Comparison of ENCODE assay signal across 9 mouse cellular contexts in genomic region chr10:58377592-58378197, GRCm38 (mm10). TPM values are rescaled to one million over a fixed set of nuclear protein-coding genes. Genes with fewer than 3 reads are reported as not detected.
DNase-seq lines count a peak whose midpoint lies in the region; ATAC-seq and TF ChIP-seq lines count a peak whose summit lies in the region.
"Had no signal": no experiment of that assay in that cellular context is flagged by ENCODE, and none has a peak within 500 bp of the region (broad histone marks: within the 10 kb centered on the region; RNA-seq: fewer than 3 reads in every experiment).

No protein-coding gene starts in this region.

- WGBS in kidney, embryonic 14.5 days = 37% methylated on average over 4 of the region's 4 CpGs

- dilution Hi-C loops in CH12.LX (cut with MboI; ENCODE audit: extremely low pct_ligation_motif_present, extremely low pct_unique_long_range_greater_than_20kb, low sequenced_read_pairs) = no loop called here

- H3K4me2 ChIP-seq in kidney, embryonic 14.5 days (replicated peaks; ENCODE audit: low read depth, low read length) = no peak overlapping the region
- H3K4me2 ChIP-seq in CH12.LX (ENCODE audit: insufficient read depth, low read depth, poor library complexity, severe bottlenecking) = no peak overlapping the region
- H3K4me2 ChIP-seq: embryonic facial prominence, embryonic 12.5 days had no signal

- H3K4me1 ChIP-seq in kidney, embryonic 14.5 days (ENCODE audit: control insufficient read depth, insufficient read depth, low read length) = peaks cover 7% of the 10 kb centered on the region; the same call in 1 of the 2 replicates
- H3K4me1 ChIP-seq in CH12.LX (ENCODE audit: control insufficient read depth in 1 of 2, insufficient read depth in 2 of 2) = peaks cover 0 to 42% of the 10 kb centered on the region in 2 experiments; a peak in 2 of 4 replicates

- H3K27ac ChIP-seq in kidney, embryonic 14.5 days (ENCODE audit: low read depth, low read length) = no peak overlapping the region
- no peak overlapping the region for H3K27ac ChIP-seq in CH12.LX (ENCODE audit: insufficient read depth, low read depth)
- H3K27ac ChIP-seq: embryonic facial prominence, embryonic 12.5 days had no signal

- no peak for TF ChIP-seq EP300 in CH12.LX (IDR thresholded peaks at IDR 0.05; ENCODE audit: low read length)

- no peak for TF ChIP-seq POLR2A in CH12.LX (IDR thresholded peaks at IDR 0.05; ENCODE audit: low read depth, low read length)

- TF ChIP-seq CTCF in CH12.LX (conservative IDR thresholded peaks at IDR 0.05 in 1 of 2, IDR thresholded peaks at IDR 0.05 in 1 of 2; ENCODE audit: low read depth in 2 of 2, low read length in 2 of 2) = peak; percentile 37 to 80; a peak in 3 of 4 replicates

- no peaks in the 10 kb centered on the region for H3K9me3 ChIP-seq in kidney, embryonic 14.5 days (ENCODE audit: control insufficient read depth, low read length)
- peaks cover 2% of the 10 kb centered on the region for H3K9me3 ChIP-seq in CH12.LX (replicated peaks; ENCODE audit: low read length)
- H3K9me3 ChIP-seq: embryonic facial prominence, embryonic 12.5 days had no signal

- in situ Hi-C loops in CH12.LX (cut with MboI; ENCODE audit: low pct_ligation_motif_present, low pct_unique_long_range_greater_than_20kb, low sequenced_read_pairs) = no loop called here

- peak; percentile 68 for TF ChIP-seq RAD21 in CH12.LX (IDR thresholded peaks at IDR 0.05; ENCODE audit: low read depth, low read length)

- H3K9ac ChIP-seq in kidney, embryonic 14.5 days (ENCODE audit: low read depth, low read length) = no peak overlapping the region
- H3K9ac ChIP-seq in CH12.LX (ENCODE audit: insufficient read depth, low read depth) = no peak overlapping the region
- H3K9ac ChIP-seq: embryonic facial prominence, embryonic 12.5 days had no signal

- H3K79me2 ChIP-seq in CH12.LX (replicated peaks; ENCODE audit: control insufficient read depth, extremely low read depth, insufficient read depth, poor library complexity, severe bottlenecking) = peaks cover 70% of the 10 kb centered on the region

- peak; percentile 16 for DNase-seq in kidney, adult 18-20 months
- DNase-seq in CH12.LX (ENCODE audit: extremely low read depth) = peak; percentile 65
- peak; percentile 30 for DNase-seq in adrenal gland, postnatal 25 days
- peak; percentile 68 for DNase-seq in lung, postnatal 14 days
- peak; percentile 69 for DNase-seq in thymus, postnatal 4 days
- DNase-seq in layer of hippocampus, adult 9-10 months (ENCODE audit: low spot score) = no peak

- H3K36me3 ChIP-seq in kidney, embryonic 14.5 days (ENCODE audit: control insufficient read depth, insufficient read depth, low read length) = no peaks in the 10 kb centered on the region
- peaks cover 0 to 27% of the 10 kb centered on the region in 2 experiments for H3K36me3 ChIP-seq in CH12.LX (replicated peaks in 1 of 2; ENCODE audit: control insufficient read depth in 1 of 2, insufficient read depth in 1 of 2, low read length in 1 of 2)
- H3K36me3 ChIP-seq: embryonic facial prominence, embryonic 12.5 days had no signal

- no peak for ATAC-seq in kidney, embryonic 14.5 days (ENCODE audit: low FRiP score, low TSS enrichment)
- peak; percentile 66 to 84; a peak in 3 of 4 replicates for ATAC-seq in hematopoietic stem cell, adult 5-6 weeks (replicated peaks in 1 of 2; ENCODE audit: insufficient read depth in 1 of 2, low FRiP score in 2 of 2, low TSS enrichment in 1 of 2, low read depth in 1 of 2, poor library complexity in 2 of 2, severe bottlenecking in 2 of 2)

- H3K4me3 ChIP-seq in kidney, embryonic 14.5 days (ENCODE audit: low read length) = no peak overlapping the region
- H3K4me3 ChIP-seq in CH12.LX (replicated peaks in 1 of 3; ENCODE audit: low read depth in 2 of 3, low read length in 2 of 3, poor library complexity in 1 of 3) = no peak overlapping the region
- H3K4me3 ChIP-seq: embryonic facial prominence, embryonic 12.5 days had no signal

- H3K27me3 ChIP-seq in kidney, embryonic 14.5 days (ENCODE audit: control insufficient read depth, insufficient read depth, low read length) = no peaks in the 10 kb centered on the region
- H3K27me3 ChIP-seq in CH12.LX (replicated peaks) = no peaks in the 10 kb centered on the region
- H3K27me3 ChIP-seq: embryonic facial prominence, embryonic 12.5 days had no signal

TF ChIP-seq in CH12.LX, 34 proteins besides CTCF, POLR2A, EP300 and RAD21:
- TF ChIP-seq ZNF384 (IDR thresholded peaks at IDR 0.05; ENCODE audit: low read depth, low read length) (peak; percentile 80), SMC3 (IDR thresholded peaks at IDR 0.05; ENCODE audit: low read depth, low read length) (peak; percentile 76), ELF1 (IDR thresholded peaks at IDR 0.05; ENCODE audit: low read depth, low read length) (no peak), IRF4 (IDR thresholded peaks at IDR 0.05; ENCODE audit: low read depth, low read length) (0 out of 2 replicates have a peak, but pooled peaks have one; percentile 18), MAZ (IDR thresholded peaks at IDR 0.05; ENCODE audit: low read depth, low read length) (no peak), MAX (IDR thresholded peaks at IDR 0.05; ENCODE audit: low read length) (no peak), ZC3H11A (IDR thresholded peaks at IDR 0.05; ENCODE audit: low read depth, low read length) (peak; percentile 32; the same call in 1 of the 2 replicates), MYC (IDR thresholded peaks at IDR 0.05; ENCODE audit: low read depth, low read length) (peak; percentile 28; the same call in 1 of the 2 replicates), SIN3A (IDR thresholded peaks at IDR 0.05; ENCODE audit: low read length) (0 out of 2 replicates have a peak, but pooled peaks have one; percentile 20)

RNA-seq across cellular contexts. Expression of gene Lims1, which starts 54.4 kb away (rescaled TPM):
- 112 and 131 TPM in 2 replicates for polyA plus RNA-seq in kidney, embryonic 14.5 days (2014; fragmentation: Nextera tagmentation; extraction: Ambion mirVana)
- total RNA-seq in CH12.LX (2012; rRNA removed) (37.0 and 40.7 TPM in 2 replicates), CH12.LX (2014; rRNA removed) (74.7 and 85.6 TPM in 2 replicates)
- polyA plus RNA-seq in CH12.LX (2012; ENCODE audit: insufficient read length, low read depth) = 34.7 and 40.4 TPM in 2 replicates
- 46.8 and 69.7 TPM in 2 replicates for total RNA-seq in adrenal gland, postnatal 25 days (2021)
- 77.5 and 123 TPM in 2 replicates for total RNA-seq in hematopoietic stem cell, adult 5-6 weeks (2017)
